Mouse (Mus musculus) cerebral cortex, adult 2 months (tissue): ENCODE results near the gene Serpina9.

Source experiments
- WGBS: fragments of 180-500 bp; shearing (Covaris S2); methylation state at CpG from one replicate; pipeline ENCODE4 v1.1.7; 2018; 5-methylcytosine and 5-hydroxymethylcytosine counted together

The Serpina9 gene

GRCm38 (mm10) chr12:104013620-104014019, at the start of gene Serpina9:
Gene Serpina9 (minus strand): TSS chr12:104013755.
- 81% methylated on average over 6 of the region's 6 CpGs for WGBS

- 66% methylated on average over 2 of the region's 2 CpGs for WGBS
Measured at GRCm38 (mm10) chr12:104061862-104062261, 48.3 kb upstream of the Serpina9 start.

- WGBS = 43% methylated on average over 6 of the region's 6 CpGs
Measured at GRCm38 (mm10) chr12:104060126-104060525, 46.6 kb upstream of the Serpina9 start.

- WGBS = 84% methylated on average over 7 of the region's 7 CpGs
Measured at GRCm38 (mm10) chr12:104057531-104057930, 44.0 kb upstream of the Serpina9 start.

GRCm38 (mm10) chr12:104057050-104057449, 43.5 kb upstream of the Serpina9 start:
- 25% methylated on average over 4 of the region's 4 CpGs for WGBS

- 74% methylated on average over 8 of the region's 8 CpGs for WGBS
Measured at GRCm38 (mm10) chr12:104055755-104056154, 42.2 kb upstream of the Serpina9 start.

GRCm38 (mm10) chr12:104053995-104054394, 40.4 kb upstream of the Serpina9 start:
- 56% methylated on average over 1 of the region's 1 CpGs for WGBS

- WGBS = 88% methylated on average over 8 of the region's 8 CpGs
Measured at GRCm38 (mm10) chr12:104045713-104046112, 32.2 kb upstream of the Serpina9 start.

GRCm38 (mm10) chr12:104044343-104044742, 30.8 kb upstream of the Serpina9 start, which contains the start of gene Serpina12:
Gene Serpina12 (minus strand): TSS chr12:104044443.
- WGBS = 93% methylated on average over 7 of the region's 7 CpGs

GRCm38 (mm10) chr12:104042753-104043152, 29.2 kb upstream of the Serpina9 start:
- 92% methylated on average over 2 of the region's 2 CpGs for WGBS

GRCm38 (mm10) chr12:104041401-104041800, 27.8 kb upstream of the Serpina9 start:
- 46% methylated on average over 6 of the region's 6 CpGs for WGBS

- WGBS = 93% methylated on average over 7 of the region's 7 CpGs
Measured at GRCm38 (mm10) chr12:104038181-104038580, 24.6 kb upstream of the Serpina9 start.

- WGBS = 89% methylated on average over 1 of the region's 1 CpGs
Measured at GRCm38 (mm10) chr12:104033752-104034151, 20.2 kb upstream of the Serpina9 start.

GRCm38 (mm10) chr12:104029986-104030385, 16.4 kb upstream of the Serpina9 start:
- WGBS = 58% methylated on average over 8 of the region's 8 CpGs

- 95% methylated on average over 3 of the region's 3 CpGs for WGBS
Measured at GRCm38 (mm10) chr12:104015280-104015679, 1.7 kb upstream of the Serpina9 start.

GRCm38 (mm10) chr12:104004689-104005088, 8.9 kb downstream of the Serpina9 start:
- WGBS = 88% methylated on average over 5 of the region's 5 CpGs

GRCm38 (mm10) chr12:104003238-104003612, 10.3 kb downstream of the Serpina9 start:
- 39% methylated on average over 4 of the region's 4 CpGs for WGBS

GRCm38 (mm10) chr12:104002569-104003237, 10.9 kb downstream of the Serpina9 start:
- WGBS = 53% methylated on average over 10 of the region's 10 CpGs

GRCm38 (mm10) chr12:104000594-104000993, 13.0 kb downstream of the Serpina9 start:
- 87% methylated on average over 3 of the region's 3 CpGs for WGBS

GRCm38 (mm10) chr12:103999611-104000010, 13.9 kb downstream of the Serpina9 start:
- 40% methylated on average over 8 of the region's 8 CpGs for WGBS

- WGBS = 63% methylated on average over 2 of the region's 2 CpGs
Measured at GRCm38 (mm10) chr12:103996513-103996912, 17.0 kb downstream of the Serpina9 start.

- WGBS = 35% methylated on average over 5 of the region's 5 CpGs
Measured at GRCm38 (mm10) chr12:103995292-103996072, 18.1 kb downstream of the Serpina9 start.

- 39% methylated on average over 7 of the region's 7 CpGs for WGBS
Measured at GRCm38 (mm10) chr12:103992945-103993344, 20.6 kb downstream of the Serpina9 start.
